Mouse (Mus musculus) heart, postnatal 36 days (tissue): ENCODE measurements around the gene Spsb2. TPM values are rescaled to one million over a fixed set of nuclear protein-coding genes. Genes with fewer than 3 reads are reported as not detected.
"Not testable (repeated sequence)": the region's sequence is repeated elsewhere in the genome, so short reads cannot be mapped to it uniquely, and the experiment has no call there.

Experiments
- DNase-seq, 2 experiments: peaks; one replicate each; pipeline ENCODE4 v3.0.0; 2021 to 2022
- intact Hi-C: fragments of 180-260 bp; cut with DNase I; formaldehyde crosslinking; loops from one replicate; pipeline ENCODE4 v1.15.1; 2025
- total RNA-seq, 2 experiments: library from RNA; stranded (reverse); gene quantifications; 2 replicates each; pipeline ENCODE4 v1.2.3; 2021

The Spsb2 gene
- total RNA-seq, 2 experiments from 2014 or later, result 3.6 to 4.9 TPM

- intact Hi-C loops, result no loop called here
- no peak for DNase-seq
Observed at GRCm38 (mm10) chr6:124814858-124815774, 6.7 kb downstream of the Spsb2 start.

GRCm38 (mm10) chr6:124816611-124817010 lies 8.2 kb downstream of the Spsb2 start:
- no peak for DNase-seq
- intact Hi-C loops, result no loop called here

DNA sequence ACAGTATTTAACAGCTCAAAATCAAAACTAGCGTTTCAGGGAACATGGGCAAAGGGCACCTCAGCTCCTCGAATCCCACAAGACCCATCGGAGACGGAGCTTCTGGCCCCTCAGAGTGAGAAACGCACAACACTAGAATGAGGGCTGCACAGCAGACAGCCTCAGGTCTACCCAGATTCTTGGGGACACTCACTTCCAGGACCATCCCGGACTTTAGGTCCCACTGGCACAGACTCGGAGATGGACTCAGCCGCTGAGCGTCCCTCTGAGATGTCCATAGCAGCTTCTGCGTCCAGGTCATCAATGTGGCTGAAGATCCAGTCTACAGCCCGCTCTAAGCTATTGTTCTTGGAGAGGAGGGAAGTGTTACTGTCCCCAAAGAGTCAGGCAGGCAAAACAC lies 8.7 kb downstream of the Spsb2 start:
- no peak for DNase-seq
- intact Hi-C loops, result no loop called here

- DNase-seq, result no peak
- intact Hi-C loops, result no loop called here
Observed at GRCm38 (mm10) chr6:124817563-124817962, 9.1 kb downstream of the Spsb2 start.

DNA sequence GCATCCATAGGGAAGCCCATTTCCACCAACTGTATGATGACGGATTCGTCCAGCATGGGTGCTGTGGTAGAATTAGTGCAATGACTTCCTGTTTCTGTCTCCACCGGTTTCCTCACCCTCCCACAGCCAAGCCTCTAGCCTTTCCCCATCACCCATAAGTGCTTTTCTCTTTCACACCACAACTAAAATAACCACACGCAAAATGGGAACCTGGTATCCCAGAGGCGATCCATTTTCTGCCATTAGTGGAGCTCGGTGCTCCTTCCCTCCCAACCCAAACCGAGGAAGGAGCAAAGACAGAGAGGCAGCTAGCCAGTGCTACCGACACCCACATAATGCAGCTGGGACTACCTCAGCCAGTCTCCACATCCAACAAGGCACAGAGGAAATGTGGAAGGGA lies 9.5 kb downstream of the Spsb2 start:
- no peak for DNase-seq
- intact Hi-C loops, result no loop called here

GRCm38 (mm10) chr6:124820891-124821290 lies 12.4 kb downstream of the Spsb2 start:
- DNase-seq, result no peak
- intact Hi-C loops, result no loop called here

- no peak for DNase-seq
- intact Hi-C loops, result no loop called here
Observed at GRCm38 (mm10) chr6:124822049-124822448, 13.6 kb downstream of the Spsb2 start.

- DNase-seq, result no peak
- intact Hi-C loops, result no loop called here
Observed at GRCm38 (mm10) chr6:124828101-124828592, 19.7 kb downstream of the Spsb2 start.

- DNase-seq, result peak; percentile 94 to 98
- intact Hi-C loops, result no loop called here
Observed at GRCm38 (mm10) chr6:124828868-124829798, 20.7 kb downstream of the Spsb2 start, which contains the start of the genes Usp5 and Cdca3. Gene Usp5, minus strand, starts transcription at chr6:124829484. Gene Cdca3, plus strand, starts transcription at chr6:124829547.

- intact Hi-C loops, result no loop called here
- peak; percentile 91 to 92 for DNase-seq
Observed at GRCm38 (mm10) chr6:124829799-124830700, 21.6 kb downstream of the Spsb2 start.

DNA sequence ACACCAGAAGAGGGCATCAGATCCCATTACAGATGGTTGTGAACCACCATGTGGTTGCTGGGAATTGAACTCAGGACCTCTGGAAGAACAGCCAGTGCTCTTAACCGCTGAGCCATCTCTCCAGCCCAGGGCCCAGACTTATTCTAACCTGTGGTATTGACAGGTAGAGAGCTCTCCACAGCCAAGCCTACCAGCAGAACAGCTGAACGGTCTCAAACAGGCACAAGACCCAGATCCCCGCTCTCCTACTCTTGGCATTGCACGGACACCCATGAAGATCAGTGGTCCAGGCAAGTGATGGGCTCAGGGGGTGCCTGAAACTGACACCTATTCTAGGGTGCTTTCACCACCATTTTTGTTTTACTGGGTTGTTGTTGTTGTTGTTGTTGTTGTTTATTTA lies 22.7 kb downstream of the Spsb2 start:
- intact Hi-C loops, result not testable (repeated sequence)

GRCm38 (mm10) chr6:124831649-124832048 lies 23.2 kb downstream of the Spsb2 start:
- intact Hi-C loops, result no loop called here
- DNase-seq, result no peak

More for the DNA sequence above, 22.7 kb downstream of the Spsb2 start:
- not testable (repeated sequence) for DNase-seq

- no peak for DNase-seq
- intact Hi-C loops, result no loop called here
Observed at GRCm38 (mm10) chr6:124834512-124835081, 26.1 kb downstream of the Spsb2 start.

DNA sequence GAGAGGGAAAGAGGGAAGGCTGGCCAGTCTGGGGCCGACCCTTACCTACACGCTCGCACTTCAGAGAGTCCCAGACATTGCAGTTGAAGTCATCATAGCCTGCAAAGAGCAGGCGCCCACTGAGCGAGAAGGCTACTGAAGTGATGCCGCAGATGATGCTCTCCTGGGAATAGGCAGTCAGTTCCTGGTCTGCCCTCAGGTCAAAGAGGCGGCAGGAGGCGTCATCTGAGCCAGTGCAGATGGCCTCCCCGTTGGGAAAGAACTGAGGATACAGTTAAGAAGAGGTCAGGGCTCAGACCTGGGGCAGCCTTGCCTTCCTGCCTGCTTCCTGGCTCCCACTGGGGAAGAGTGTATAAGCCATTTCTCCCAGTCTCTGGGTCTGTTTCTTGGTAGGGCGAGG lies 27.1 kb downstream of the Spsb2 start:
- intact Hi-C loops, result no loop called here
- DNase-seq, result no peak

DNA sequence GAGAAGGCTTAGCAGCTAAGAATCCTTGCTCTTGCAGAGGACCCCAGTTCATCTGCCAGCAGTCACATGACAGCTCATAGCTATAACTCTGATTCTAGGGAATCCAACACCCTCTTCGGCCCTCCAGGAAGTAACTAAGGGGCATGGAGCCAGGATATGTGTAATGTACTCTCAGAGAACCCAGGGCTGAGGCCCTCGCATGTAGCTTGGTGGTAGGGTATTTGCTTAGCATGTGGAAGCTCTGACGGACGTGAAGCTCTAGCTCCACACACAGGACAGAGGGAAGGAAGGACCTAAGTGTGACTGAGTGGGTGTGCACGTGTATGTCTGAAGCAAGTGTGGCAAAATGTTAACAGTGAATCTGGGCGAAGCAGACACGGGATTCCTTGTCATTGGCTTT lies 27.9 kb downstream of the Spsb2 start:
- no peak for DNase-seq
- intact Hi-C loops, result no loop called here

GRCm38 (mm10) chr6:124839805-124840204 lies 31.3 kb downstream of the Spsb2 start:
- peak in 1 of 2 experiments; percentile 50 for DNase-seq
- intact Hi-C loops, result no loop called here

DNA sequence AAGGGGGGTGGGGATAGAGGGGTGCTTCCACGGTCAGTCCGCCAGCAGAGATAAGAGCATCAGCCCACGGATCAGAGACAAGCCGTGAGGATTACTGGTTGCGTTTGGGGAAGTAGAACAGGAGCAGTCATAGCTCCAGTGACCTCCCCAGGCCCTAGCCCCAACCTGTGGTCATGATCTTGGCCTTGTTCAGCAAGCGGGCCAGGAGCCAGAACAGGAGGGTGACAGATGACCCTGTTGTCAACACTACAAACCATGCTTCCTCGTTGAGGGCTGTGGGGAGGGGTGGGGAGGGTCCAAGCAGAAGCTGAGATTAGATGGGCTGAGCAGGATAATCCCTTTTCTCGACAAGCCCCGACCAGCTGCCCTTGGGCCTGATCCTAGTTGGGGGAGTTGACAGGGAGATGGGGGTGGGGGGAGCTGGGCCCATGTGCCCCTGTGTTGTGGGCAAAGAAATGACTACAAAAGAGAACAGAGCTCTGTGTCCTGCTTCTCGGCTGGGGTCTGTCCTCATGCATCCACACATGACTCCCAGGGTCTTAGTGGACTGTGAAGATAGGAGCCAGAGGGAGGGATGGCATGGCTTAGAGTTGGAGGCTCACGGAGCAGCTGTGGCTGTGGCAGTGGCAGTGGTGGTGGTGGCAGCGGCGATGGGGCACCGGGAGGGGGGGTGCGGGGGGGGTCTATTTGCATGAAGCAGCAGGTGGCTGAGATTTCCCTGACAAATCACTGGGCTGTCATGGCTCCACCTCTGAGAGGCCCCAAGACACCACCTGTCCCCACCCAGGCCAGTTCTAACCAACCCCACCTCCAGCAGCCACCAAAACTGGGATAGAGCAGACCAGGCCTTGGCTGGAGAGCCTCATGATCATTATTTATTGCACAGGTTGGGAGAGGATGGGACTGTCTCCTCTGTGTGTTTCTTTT lies 32.0 kb downstream of the Spsb2 start, which contains the start of gene Gnb3:
TSS of gene Gnb3 (minus strand) at position 35 of the 927 bp plus-strand sequence.
- DNase-seq, result no peak
- intact Hi-C loops, result no loop called here

GRCm38 (mm10) chr6:124847305-124847704 lies 38.8 kb downstream of the Spsb2 start:
- peak; percentile 90 to 96 for DNase-seq
- intact Hi-C loops, result no loop called here
